Comparison of ENCODE assay signal across 8 mouse cellular contexts in genomic region chr4:147985205-147986132, GRCm38 (mm10). TPM values are rescaled to one million over a fixed set of nuclear protein-coding genes. Genes with fewer than 3 reads are reported as not detected.
DNase-seq lines count a peak whose midpoint lies in the region; ATAC-seq and TF ChIP-seq lines count a peak whose summit lies in the region.

Gene Nppb (plus strand): TSS chr4:147985788.

- H3K9me3 ChIP-seq in hindbrain, embryonic 14.5 days (ENCODE audit: control insufficient read depth, low read length): no peaks in the 10 kb centered on the region
- no peaks in the 10 kb centered on the region for H3K9me3 ChIP-seq in hindbrain, embryonic 12.5 days (replicated peaks)
- H3K9me3 ChIP-seq in hindbrain, postnatal 0 days (ENCODE audit: low read length): no peaks in the 10 kb centered on the region
- no peaks in the 10 kb centered on the region for H3K9me3 ChIP-seq in lung, embryonic 14.5 days (ENCODE audit: low read depth, low read length)

- 41% methylated on average over 20 of the region's 20 CpGs for whole genome bisulfite sequencing in hindbrain, embryonic 14.5 days
- 37% methylated on average over 20 of the region's 20 CpGs for WGBS in hindbrain, embryonic 12.5 days
- WGBS in hindbrain, postnatal 0 days: 42% methylated on average over 20 of the region's 20 CpGs
- WGBS in lung, embryonic 14.5 days: 27% methylated on average over 20 of the region's 20 CpGs

- no peaks in the 10 kb centered on the region for H3K36me3 ChIP-seq in hindbrain, embryonic 14.5 days (replicated peaks; ENCODE audit: control insufficient read depth, insufficient read depth)
- H3K36me3 ChIP-seq in hindbrain, embryonic 12.5 days: no peaks in the 10 kb centered on the region
- H3K36me3 ChIP-seq in hindbrain, postnatal 0 days (ENCODE audit: insufficient read depth, low read length): no peaks in the 10 kb centered on the region
- no peaks in the 10 kb centered on the region for H3K36me3 ChIP-seq in lung, embryonic 14.5 days (ENCODE audit: insufficient read depth)

- H3K27me3 ChIP-seq in hindbrain, embryonic 14.5 days (ENCODE audit: control insufficient read depth, insufficient read depth, low read length): no peaks in the 10 kb centered on the region
- H3K27me3 ChIP-seq in hindbrain, embryonic 12.5 days: no peaks in the 10 kb centered on the region
- H3K27me3 ChIP-seq in hindbrain, postnatal 0 days (ENCODE audit: insufficient read depth, low read length): no peaks in the 10 kb centered on the region
- H3K27me3 ChIP-seq in lung, embryonic 14.5 days (ENCODE audit: insufficient read depth, low read length): no peaks in the 10 kb centered on the region

- H3K9ac ChIP-seq in hindbrain, embryonic 14.5 days: no peak within 1 kb of the TSS
- H3K9ac ChIP-seq in hindbrain, embryonic 12.5 days: no peak within 1 kb of the TSS
- H3K9ac ChIP-seq in hindbrain, postnatal 0 days (replicated peaks; ENCODE audit: low read length): no peak within 1 kb of the TSS
- H3K9ac ChIP-seq in lung, embryonic 14.5 days: no peak within 1 kb of the TSS

- no peak within 1 kb of the TSS for H3K4me2 ChIP-seq in hindbrain, embryonic 14.5 days (replicated peaks)
- no peak within 1 kb of the TSS for H3K4me2 ChIP-seq in hindbrain, embryonic 12.5 days (replicated peaks)
- no peak within 1 kb of the TSS for H3K4me2 ChIP-seq in hindbrain, postnatal 0 days (ENCODE audit: low read depth, low read length)
- no peak within 1 kb of the TSS for H3K4me2 ChIP-seq in lung, embryonic 14.5 days

- no peaks in the 10 kb centered on the region for H3K4me1 ChIP-seq in hindbrain, embryonic 14.5 days (replicated peaks; ENCODE audit: control insufficient read depth, insufficient read depth, low read length)
- no peaks in the 10 kb centered on the region for H3K4me1 ChIP-seq in hindbrain, embryonic 12.5 days
- no peaks in the 10 kb centered on the region for H3K4me1 ChIP-seq in hindbrain, postnatal 0 days (ENCODE audit: insufficient read depth, low read length)
- H3K4me1 ChIP-seq in lung, embryonic 14.5 days (ENCODE audit: insufficient read depth): no peaks in the 10 kb centered on the region

- peak; percentile 20 for DNase-seq in hindbrain, embryonic 14.5 days (ENCODE audit: low spot score)
- DNase-seq in embryo, embryonic 10 days (ENCODE audit: low spot score): peak; percentile 79
- DNase-seq in hindbrain, postnatal 0 days (ENCODE audit: low spot score): no peak
- peak; percentile 73 for DNase-seq in lung, embryonic 14.5 days
- no peak for DNase-seq in cerebellum, adult 8-10 months
- no peak for DNase-seq in left cerebral cortex, adult 11 months (ENCODE audit: low spot score)

- no peak for ATAC-seq in hindbrain, embryonic 14.5 days (ENCODE audit: low FRiP score)
- ATAC-seq in hindbrain, embryonic 12.5 days (ENCODE audit: low FRiP score): no peak
- 0 out of 2 replicates have a peak, but pooled peaks have one; percentile 18 for ATAC-seq in hindbrain, postnatal 0 days
- peak; percentile 54; the same call in 1 of the 2 replicates for ATAC-seq in lung, embryonic 14.5 days (ENCODE audit: insufficient read depth)
- no peak for ATAC-seq in frontal cortex, adult (ENCODE audit: low TSS enrichment)

- no peak within 1 kb of the TSS for H3K4me3 ChIP-seq in hindbrain, embryonic 14.5 days (replicated peaks; ENCODE audit: low read length)
- H3K4me3 ChIP-seq in hindbrain, embryonic 12.5 days: no peak within 1 kb of the TSS
- no peak within 1 kb of the TSS for H3K4me3 ChIP-seq in hindbrain, postnatal 0 days (ENCODE audit: low read length)
- H3K4me3 ChIP-seq in lung, embryonic 14.5 days (ENCODE audit: low read depth, low read length): no peak within 1 kb of the TSS

- no peak within 1 kb of the TSS for H3K27ac ChIP-seq in hindbrain, embryonic 14.5 days
- no peak within 1 kb of the TSS for H3K27ac ChIP-seq in hindbrain, embryonic 12.5 days
- H3K27ac ChIP-seq in hindbrain, postnatal 0 days: no peak within 1 kb of the TSS
- H3K27ac ChIP-seq in lung, embryonic 14.5 days (ENCODE audit: low read depth): no peak within 1 kb of the TSS

- no peak for TF ChIP-seq CTCF in hindbrain, postnatal 0 days (IDR thresholded peaks at IDR 0.05; ENCODE audit: low read depth)
- TF ChIP-seq CTCF in lung, embryonic 14.5 days (IDR thresholded peaks at IDR 0.05; ENCODE audit: low read depth): no peak

RNA-seq across cellular contexts. Expression of gene Nppb, which starts in this region (rescaled TPM):
- 0.25 TPM in 1 of 2 replicates, not detected in the other for polyA plus RNA-seq in hindbrain, embryonic 14.5 days (2014; fragmentation: Nextera tagmentation; extraction: Ambion mirVana)
- polyA plus RNA-seq in hindbrain, embryonic 12.5 days (2016; fragmentation: Nextera tagmentation; extraction: Ambion mirVana): 0.57 TPM in 1 of 2 replicates, not detected in the other
- total RNA-seq in hindbrain, postnatal 0 days (2014; rRNA removed): 1.3 TPM in 1 of 2 replicates, not detected in the other
- 0.19 and 0.72 TPM in 2 replicates for polyA plus RNA-seq in hindbrain, postnatal 0 days (2015; fragmentation: Nextera tagmentation; extraction: Ambion mirVana)
- not detected in 2 replicates for polyA plus RNA-seq in lung, embryonic 14.5 days (2014; fragmentation: Nextera tagmentation; extraction: Ambion mirVana)

Comparison
In these comparisons a context has a peak if more than half of its experiments do, and no peak if none do; other contexts are left out.
1. Peak in DNase-seq in hindbrain, embryonic 14.5 days; RNA of the gene not detected or under 1 TPM.
2. Peak in DNase-seq and ATAC-seq in lung, embryonic 14.5 days; RNA of the gene not detected or under 1 TPM.